Mouse (Mus musculus) lung, adult 2 months (tissue): ENCODE results near the gene Scube3. TPM values are rescaled to one million over a fixed set of nuclear protein-coding genes. Genes with fewer than 3 reads are reported as not detected.

ENCODE experiments used
- DNase-seq: peaks from one replicate; pipeline ENCODE4 v3.0.0; 2022
- H3K4me1 ChIP-seq: fragments of 200-500 bp; 2 replicates; pipeline ENCODE4 v1.6.1; 2011; ENCODE audit warnings: low read length; ENCODE audit not compliant: control insufficient read depth, insufficient read depth
- H3K4me3 ChIP-seq: fragments of 200-500 bp; replicated peaks from 2 replicates; pipeline ENCODE3; 2011; ENCODE audit warnings: low read depth, mild to moderate bottlenecking, control low read depth, low read length; ENCODE audit errors: extremely low read depth
- CTCF ChIP-seq: fragments of 200-500 bp; IDR thresholded peaks from 2 replicates; pipeline ENCODE4 v1.5.1; 2011; ENCODE audit warnings: mild to moderate bottlenecking, low read length, control low read depth; ENCODE audit not compliant: insufficient read depth
- POLR2A ChIP-seq: fragments of 200-500 bp; IDR thresholded peaks from 2 replicates; pipeline ENCODE4 v1.6.1; 2011; ENCODE audit warnings: low read depth, mild to moderate bottlenecking, control low read depth, low read length, borderline replicate concordance; ENCODE audit errors: extremely low read depth
- WGBS: fragments of 180-500 bp; shearing (Covaris S2); methylation state at CpG from one replicate; pipeline ENCODE4 v1.1.7; 2018; 5-methylcytosine and 5-hydroxymethylcytosine counted together
- polyA plus RNA-seq: library from polyadenylated mRNA; depleted of rRNA; stranded (reverse); fragments of >200 nt; gene quantifications from 2 replicates; pipeline ENCODE4 v1.2.3, GENCODE M21; 2012

The Scube3 gene
- polyA plus RNA-seq, 1 experiment, result 3.6 TPM

GRCm38 (mm10) chr17:28129796-28130195 is 12.1 kb upstream of the Scube3 start:
- DNase-seq, result no peak
- no peaks in the 10 kb centered on the region for H3K4me1 ChIP-seq
- TF ChIP-seq POLR2A, result no peak
- TF ChIP-seq CTCF, result no peak
- no peak overlapping the region for H3K4me3 ChIP-seq
- 88% methylated on average over 5 of the region's 5 CpGs for WGBS

GRCm38 (mm10) chr17:28130391-28131125 is 11.4 kb upstream of the Scube3 start:
- 63% methylated on average over 5 of the region's 5 CpGs for WGBS

GRCm38 (mm10) chr17:28131156-28131555 is 10.8 kb upstream of the Scube3 start:
- no peak overlapping the region for H3K4me3 ChIP-seq
- H3K4me1 ChIP-seq, result no peaks in the 10 kb centered on the region
- no peak for DNase-seq
- TF ChIP-seq CTCF (no peak), POLR2A (no peak)

More at GRCm38 (mm10) chr17:28130391-28131125, 11.4 kb upstream of the Scube3 start:
- no peak overlapping the region for H3K4me3 ChIP-seq
- no peak for DNase-seq
- no peaks in the 10 kb centered on the region for H3K4me1 ChIP-seq
- TF ChIP-seq POLR2A (no peak), CTCF (no peak)

- Histone ChIP-seq H3K4me3 (no peak overlapping the region), H3K4me1 (no peaks in the 10 kb centered on the region)
- DNase-seq, result peak; percentile 60
- 5% methylated on average over 14 of the region's 14 CpGs for WGBS
- peak; percentile 64 for TF ChIP-seq CTCF
- no peak for TF ChIP-seq POLR2A
Measured at GRCm38 (mm10) chr17:28133193-28133592, 8.7 kb upstream of the Scube3 start.

GRCm38 (mm10) chr17:28135496-28135895 is 6.4 kb upstream of the Scube3 start:
- Histone ChIP-seq H3K4me3 (no peak overlapping the region), H3K4me1 (no peaks in the 10 kb centered on the region)
- WGBS, result 69% methylated on average over 3 of the region's 3 CpGs
- DNase-seq, result no peak
- TF ChIP-seq CTCF (no peak), POLR2A (no peak)

- 25% methylated on average over 5 of the region's 5 CpGs for WGBS
- Histone ChIP-seq H3K4me3 (no peak overlapping the region), H3K4me1 (no peaks in the 10 kb centered on the region)
- TF ChIP-seq CTCF, result no peak
- no peak for TF ChIP-seq POLR2A
- no peak for DNase-seq
Measured at GRCm38 (mm10) chr17:28136266-28136665, 5.7 kb upstream of the Scube3 start.

- 84% methylated on average over 8 of the region's 8 CpGs for WGBS
Measured at GRCm38 (mm10) chr17:28138013-28138412, 3.9 kb upstream of the Scube3 start.

GRCm38 (mm10) chr17:28138685-28139084 is 3.3 kb upstream of the Scube3 start:
- Histone ChIP-seq H3K4me1 (no peaks in the 10 kb centered on the region; the same call in none of the 2 replicates), H3K4me3 (no peak overlapping the region)
- TF ChIP-seq CTCF, result no peak
- no peak for TF ChIP-seq POLR2A
- no peak for DNase-seq
- WGBS, result 62% methylated on average over 9 of the region's 9 CpGs

More at GRCm38 (mm10) chr17:28138013-28138412, 3.9 kb upstream of the Scube3 start:
- TF ChIP-seq POLR2A (no peak), CTCF (no peak)
- Histone ChIP-seq H3K4me3 (no peak overlapping the region), H3K4me1 (no peaks in the 10 kb centered on the region; the same call in none of the 2 replicates)
- DNase-seq, result no peak

- no peak overlapping the region for H3K4me3 ChIP-seq
- H3K4me1 ChIP-seq, result peaks cover 4% of the 10 kb centered on the region
- whole genome bisulfite sequencing, result 34% methylated on average over 13 of the region's 13 CpGs
- TF ChIP-seq POLR2A, result no peak
- no peak for TF ChIP-seq CTCF
- DNase-seq, result no peak
Measured at GRCm38 (mm10) chr17:28140431-28141204, 1.3 kb upstream of the Scube3 start.
